Mouse (Mus musculus): Measurements from ENCODE around the gene Ptpn1. TPM values are rescaled to one million over a fixed set of nuclear protein-coding genes. Genes with fewer than 3 reads are reported as not detected.
A peak's percentile ranks its signal among the peaks of the same experiment; 100 is the strongest.

The Ptpn1 gene
- polyA plus RNA-seq, 1 experiment from 2014 or later, result 66.4 TPM

- Histone ChIP-seq H3K4me3 (no peak overlapping the region), H3K9me3 (no peaks in the 10 kb centered on the region), H3K36me3 (replicated peaks) (no peaks in the 10 kb centered on the region), H3K4me1 (peaks cover 52% of the 10 kb centered on the region), H3K27ac (peak overlapping the region; percentile 31), H3K27me3 (ENCODE audit: poor library complexity, severe bottlenecking) (no peaks in the 10 kb centered on the region)
- DNase-seq (ENCODE audit: extremely low spot score, low spot score), result no peak
- 56% methylated on average over 3 of the region's 3 CpGs for WGBS
Measured at GRCm38 (mm10) chr2:168008132-168008531, 76.3 kb downstream of the Ptpn1 start.

- WGBS, result 38% methylated on average over 9 of the region's 9 CpGs
- 0 out of 2 replicates have a peak within 1 kb of the TSS, but pooled peaks have one; percentile 40 for H3K27ac ChIP-seq
- H3K9me3 ChIP-seq, result no peaks in the 10 kb centered on the region
- H3K4me3 ChIP-seq, result no peak within 1 kb of the TSS
- H3K27me3 ChIP-seq (ENCODE audit: poor library complexity, severe bottlenecking), result no peaks in the 10 kb centered on the region
- peaks cover 43% of the 10 kb centered on the region for H3K4me1 ChIP-seq
- DNase-seq (ENCODE audit: extremely low spot score, low spot score), result peak; percentile 65
- H3K36me3 ChIP-seq (replicated peaks), result no peaks in the 10 kb centered on the region
Measured at GRCm38 (mm10) chr2:168009936-168010668, 78.2 kb downstream of the Ptpn1 start, which contains the start of gene Ripor3. Gene Ripor3 (minus strand): TSS chr2:168010618.

GRCm38 (mm10) chr2:168010893-168011292 lies 79.0 kb downstream of the Ptpn1 start:
- Histone ChIP-seq H3K36me3 (replicated peaks) (no peaks in the 10 kb centered on the region), H3K27me3 (ENCODE audit: poor library complexity, severe bottlenecking) (no peaks in the 10 kb centered on the region), H3K4me1 (peaks cover 36% of the 10 kb centered on the region), H3K9me3 (no peaks in the 10 kb centered on the region), H3K27ac (no peak overlapping the region), H3K4me3 (no peak overlapping the region)
- 41% methylated on average over 11 of the region's 11 CpGs for WGBS
- DNase-seq (ENCODE audit: extremely low spot score, low spot score), result no peak

GRCm38 (mm10) chr2:168016951-168017391 lies 85.1 kb downstream of the Ptpn1 start:
- 43% methylated on average over 5 of the region's 5 CpGs for WGBS
- no peaks in the 10 kb centered on the region for H3K36me3 ChIP-seq (replicated peaks)
- H3K27me3 ChIP-seq (ENCODE audit: poor library complexity, severe bottlenecking), result no peaks in the 10 kb centered on the region
- no peak overlapping the region for H3K4me3 ChIP-seq
- H3K27ac ChIP-seq, result no peak overlapping the region
- no peaks in the 10 kb centered on the region for H3K9me3 ChIP-seq
- peak; percentile 68 for DNase-seq (ENCODE audit: extremely low spot score, low spot score)
- H3K4me1 ChIP-seq, result peaks cover 11% of the 10 kb centered on the region

- H3K36me3 ChIP-seq (replicated peaks), result no peaks in the 10 kb centered on the region
- no peaks in the 10 kb centered on the region for H3K27me3 ChIP-seq (ENCODE audit: poor library complexity, severe bottlenecking)
- H3K27ac ChIP-seq, result no peak overlapping the region
- 88% methylated on average over 9 of the region's 9 CpGs for WGBS
- no peaks in the 10 kb centered on the region for H3K9me3 ChIP-seq
- H3K4me1 ChIP-seq, result peaks cover 11% of the 10 kb centered on the region
- H3K4me3 ChIP-seq, result no peak overlapping the region
- no peak for DNase-seq (ENCODE audit: extremely low spot score, low spot score)
Measured at GRCm38 (mm10) chr2:168019201-168019715, 87.4 kb downstream of the Ptpn1 start.

GRCm38 (mm10) chr2:168023763-168024402 lies 92.0 kb downstream of the Ptpn1 start:
- no peaks in the 10 kb centered on the region for H3K27me3 ChIP-seq (ENCODE audit: poor library complexity, severe bottlenecking)
- no peaks in the 10 kb centered on the region for H3K36me3 ChIP-seq (replicated peaks)
- H3K4me1 ChIP-seq, result 0 out of 2 replicates have a peak, but pooled peaks cover 5% of the 10 kb centered on the region
- H3K27ac ChIP-seq, result no peak overlapping the region
- peaks cover 7% of the 10 kb centered on the region; the same call in 1 of the 2 replicates for H3K9me3 ChIP-seq
- WGBS, result 78% methylated on average over 3 of the region's 3 CpGs
- no peak for DNase-seq (ENCODE audit: extremely low spot score, low spot score)
- no peak overlapping the region for H3K4me3 ChIP-seq

GRCm38 (mm10) chr2:168025174-168025573 lies 93.3 kb downstream of the Ptpn1 start:
- 0 out of 2 replicates have a peak, but pooled peaks cover 5% of the 10 kb centered on the region for H3K4me1 ChIP-seq
- no peak overlapping the region for H3K27ac ChIP-seq
- no peak for DNase-seq (ENCODE audit: extremely low spot score, low spot score)
- no peaks in the 10 kb centered on the region for H3K36me3 ChIP-seq (replicated peaks)
- no peaks in the 10 kb centered on the region for H3K27me3 ChIP-seq (ENCODE audit: poor library complexity, severe bottlenecking)
- H3K4me3 ChIP-seq, result no peak overlapping the region
- H3K9me3 ChIP-seq, result peaks cover 9% of the 10 kb centered on the region; the same call in 1 of the 2 replicates
- WGBS, result 79% methylated on average over 12 of the region's 12 CpGs

GRCm38 (mm10) chr2:168025882-168026281 lies 94.0 kb downstream of the Ptpn1 start:
- no peak for DNase-seq (ENCODE audit: extremely low spot score, low spot score)
- 0 out of 2 replicates have a peak, but pooled peaks cover 5% of the 10 kb centered on the region for H3K4me1 ChIP-seq
- H3K27me3 ChIP-seq (ENCODE audit: poor library complexity, severe bottlenecking), result no peaks in the 10 kb centered on the region
- no peaks in the 10 kb centered on the region for H3K36me3 ChIP-seq (replicated peaks)
- peaks cover 9% of the 10 kb centered on the region; the same call in 1 of the 2 replicates for H3K9me3 ChIP-seq
- H3K27ac ChIP-seq, result no peak overlapping the region
- no peak overlapping the region for H3K4me3 ChIP-seq
- 92% methylated on average over 8 of the region's 8 CpGs for WGBS

GRCm38 (mm10) chr2:168026467-168026866 lies 94.6 kb downstream of the Ptpn1 start:
- peaks cover 9% of the 10 kb centered on the region; the same call in 1 of the 2 replicates for H3K9me3 ChIP-seq
- no peaks in the 10 kb centered on the region for H3K27me3 ChIP-seq (ENCODE audit: poor library complexity, severe bottlenecking)
- H3K4me1 ChIP-seq, result 0 out of 2 replicates have a peak, but pooled peaks cover 4% of the 10 kb centered on the region
- H3K4me3 ChIP-seq, result no peak overlapping the region
- no peaks in the 10 kb centered on the region for H3K36me3 ChIP-seq (replicated peaks)
- no peak for DNase-seq (ENCODE audit: extremely low spot score, low spot score)
- WGBS, result 66% methylated on average over 3 of the region's 3 CpGs
- H3K27ac ChIP-seq, result no peak overlapping the region

- no peak overlapping the region for H3K27ac ChIP-seq
- H3K36me3 ChIP-seq (replicated peaks), result no peaks in the 10 kb centered on the region
- DNase-seq (ENCODE audit: extremely low spot score, low spot score), result no peak
- H3K4me1 ChIP-seq, result peaks cover 8% of the 10 kb centered on the region; the same call in 1 of the 2 replicates
- peaks cover 9% of the 10 kb centered on the region; the same call in 1 of the 2 replicates for H3K9me3 ChIP-seq
- no peak overlapping the region for H3K4me3 ChIP-seq
- 94% methylated on average over 3 of the region's 3 CpGs for WGBS
- H3K27me3 ChIP-seq (ENCODE audit: poor library complexity, severe bottlenecking), result no peaks in the 10 kb centered on the region
Measured at GRCm38 (mm10) chr2:168028376-168028775, 96.5 kb downstream of the Ptpn1 start.

All from forebrain, embryonic 10.5 days (tissue).